Mouse (Mus musculus) megakaryocyte, embryonic 14.5 days (primary cell): Measurements from ENCODE around the gene Rnaseh2a.

Source experiments
- FLI1 ChIP-seq: IDR thresholded peaks from 2 replicates; pipeline ENCODE4 v1.6.1; 2012; ENCODE audit warnings: low read length, inconsistent platforms, mixed read lengths
- GATA1 ChIP-seq: IDR thresholded peaks from 3 replicates; pipeline ENCODE4 v1.6.1; 2012; ENCODE audit warnings: mixed read lengths, low read length, inconsistent platforms, borderline replicate concordance

DNA sequence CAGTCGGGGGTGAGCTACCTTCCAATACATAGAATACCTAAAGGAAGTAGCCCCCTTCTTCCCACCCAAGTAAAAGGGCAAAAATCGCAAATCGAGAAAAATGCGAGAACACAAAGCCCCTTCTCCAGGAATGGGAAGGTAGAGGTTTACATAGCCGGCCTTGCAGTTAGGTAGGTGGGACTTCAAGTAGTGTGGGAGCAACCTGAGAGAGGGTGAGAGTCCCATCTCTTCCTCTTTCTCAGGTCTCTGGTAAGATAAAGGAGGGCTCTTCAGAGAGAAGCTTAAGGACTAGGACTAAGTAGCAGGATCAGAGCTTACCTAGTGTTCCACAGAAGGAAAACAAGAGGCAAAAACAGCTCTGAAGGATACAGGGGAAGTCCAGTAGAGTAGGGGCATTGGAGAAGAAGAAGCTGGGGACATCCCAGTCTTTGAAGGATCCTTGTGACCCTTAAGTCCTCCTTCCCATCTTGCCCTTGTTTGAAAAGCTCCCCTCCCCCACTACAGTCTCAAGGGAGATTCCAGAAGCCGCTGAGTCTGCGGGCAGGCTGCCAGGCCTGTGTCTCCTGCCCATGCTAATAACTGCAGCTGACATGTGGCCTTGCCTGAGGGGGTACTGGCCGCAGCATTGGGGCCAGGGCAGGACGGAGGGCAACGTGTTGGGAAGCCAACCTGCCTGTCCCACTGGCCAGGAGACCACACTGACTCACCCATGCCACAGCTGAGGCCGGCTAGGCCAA, 11.2 kb upstream of the Rnaseh2a start:
- no peak for TF ChIP-seq GATA1
- no peak for TF ChIP-seq FLI1
